Mouse (Mus musculus): ENCODE measurements around the gene Il20. TPM values are rescaled to one million over a fixed set of nuclear protein-coding genes. Genes with fewer than 3 reads are reported as not detected.

Il20 gene
- total RNA-seq (2021) = not detected

DNA sequence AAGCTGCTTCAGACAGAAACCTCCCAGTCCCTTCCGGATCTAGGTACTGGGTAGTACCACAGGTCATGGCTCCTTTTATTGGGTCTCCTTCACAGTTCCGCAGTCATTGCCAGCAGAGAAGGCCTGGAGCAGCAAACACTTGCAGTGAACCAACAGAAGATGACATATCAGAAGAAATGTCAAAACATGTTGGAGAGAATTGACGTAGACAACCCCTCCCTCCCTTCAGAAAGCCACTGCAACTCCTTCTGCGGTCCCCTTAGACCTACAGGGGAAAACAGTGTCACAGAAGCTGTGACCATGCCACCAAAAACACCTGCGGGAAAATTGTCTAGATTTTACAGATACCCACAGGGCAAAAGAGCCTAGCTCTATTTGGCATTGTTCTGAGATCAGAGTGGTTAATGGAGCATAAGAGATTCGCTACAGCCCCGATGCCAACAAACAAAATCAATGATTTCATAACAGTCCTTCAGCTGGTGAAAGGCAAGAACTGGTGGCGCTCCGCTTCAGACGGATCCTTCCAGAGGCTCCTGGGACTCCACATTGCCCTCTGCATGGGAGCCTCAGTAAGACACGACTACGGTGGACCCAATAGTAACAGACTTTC is at the start of gene Il20:
Gene Il20 (minus strand): TSS at position 51 of the 610 bp plus-strand sequence.
- intact Hi-C loops (cut with DNase I) = no loop called here
- no peak for DNase-seq

DNA sequence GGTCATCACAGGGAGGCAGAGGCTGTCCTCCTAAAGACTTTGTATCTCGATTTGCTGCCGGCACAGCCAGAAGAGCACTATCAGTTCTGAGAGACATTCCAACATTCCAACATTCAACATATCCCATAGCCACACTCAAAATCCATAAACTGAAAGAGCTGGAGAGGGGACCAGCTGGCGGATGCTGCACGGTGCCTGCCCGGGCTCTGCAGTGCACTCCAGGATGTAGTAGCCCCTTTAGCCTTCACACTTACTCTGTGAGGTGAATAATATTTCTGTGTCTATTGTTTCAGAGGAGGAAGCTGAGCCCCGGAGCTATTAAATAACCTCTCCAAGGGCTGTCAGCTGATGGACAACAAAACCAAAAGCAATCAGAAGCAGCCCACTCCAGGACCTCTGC is 35.7 kb upstream of the Il20 start:
- DNase-seq = no peak
- intact Hi-C loops (cut with DNase I) = no loop called here

DNA sequence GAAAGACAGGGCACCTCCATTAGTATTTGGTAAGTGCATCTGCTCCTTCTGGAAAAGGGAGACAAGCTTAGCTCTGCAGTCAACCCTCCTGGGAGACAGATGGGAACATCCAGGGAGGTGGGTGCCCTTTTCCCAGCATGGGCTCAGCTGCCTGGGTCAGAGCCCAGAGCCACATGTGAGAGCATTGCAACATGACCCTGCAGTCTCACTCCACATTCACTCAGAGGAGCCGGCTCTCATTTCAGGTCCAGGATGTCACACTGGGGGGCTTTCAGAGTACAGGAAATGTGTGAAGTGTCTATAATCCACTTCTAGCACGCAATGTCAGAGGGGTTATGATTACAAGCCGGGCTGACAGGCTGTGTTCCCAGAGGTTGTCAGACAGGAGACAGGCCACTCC is 30.6 kb upstream of the Il20 start:
- no peak for DNase-seq
- intact Hi-C loops (cut with DNase I) = no loop called here

DNA sequence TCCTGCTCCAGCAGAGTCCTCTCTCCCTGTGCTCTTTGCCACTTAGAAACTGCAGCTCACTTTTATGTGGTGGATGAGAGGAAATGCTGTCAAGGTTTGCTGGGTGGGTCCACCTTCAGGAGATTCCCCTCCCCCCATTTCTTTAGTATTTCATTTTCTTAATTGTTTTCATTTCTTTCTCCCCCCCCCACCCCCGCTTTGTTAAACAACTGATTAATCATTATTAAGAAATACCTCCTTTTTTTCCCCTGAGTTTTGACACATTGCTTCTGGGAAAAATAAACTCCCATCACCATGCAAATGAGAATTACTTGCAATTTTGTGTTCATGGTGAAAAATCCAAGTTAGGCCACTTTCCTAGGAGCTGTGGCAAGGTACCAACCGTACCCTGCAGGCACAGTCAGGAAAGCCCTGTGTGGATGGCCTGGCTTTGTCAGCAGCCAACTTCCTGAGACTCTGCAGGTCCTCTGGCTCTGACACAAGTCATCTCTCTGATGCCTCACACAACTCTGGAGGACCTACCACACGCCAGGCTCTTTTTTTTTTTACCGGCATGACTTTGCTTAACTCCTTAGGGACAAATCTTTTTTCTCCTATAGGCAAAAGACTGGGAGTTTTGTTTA is 28.9 kb upstream of the Il20 start, which contains the start of gene Il19:
Gene Il19 (minus strand): TSS at position 51 of the 623 bp plus-strand sequence.
- intact Hi-C loops (cut with DNase I) = no loop called here
- DNase-seq = no peak

DNA sequence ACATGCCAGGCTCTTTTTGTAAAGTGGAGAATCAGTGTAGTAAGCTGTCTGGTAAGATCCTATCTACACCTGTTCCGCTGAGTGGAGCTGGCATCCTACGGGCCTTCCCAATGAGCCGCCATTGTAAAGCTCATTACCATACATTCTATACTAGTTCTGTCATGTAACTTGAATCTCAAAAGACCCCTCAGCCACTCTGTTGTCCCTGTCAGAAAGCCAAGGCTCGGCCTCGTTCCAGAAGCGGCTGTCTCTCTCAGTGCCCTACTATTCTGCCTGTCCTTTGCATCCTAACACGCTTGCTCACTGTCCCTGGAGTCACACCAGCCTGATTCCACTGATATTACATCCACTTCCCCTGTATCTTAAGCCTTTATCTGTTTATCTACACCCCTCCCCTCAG is 26.9 kb upstream of the Il20 start:
- intact Hi-C loops (cut with DNase I) = no loop called here
- no peak for DNase-seq

DNA sequence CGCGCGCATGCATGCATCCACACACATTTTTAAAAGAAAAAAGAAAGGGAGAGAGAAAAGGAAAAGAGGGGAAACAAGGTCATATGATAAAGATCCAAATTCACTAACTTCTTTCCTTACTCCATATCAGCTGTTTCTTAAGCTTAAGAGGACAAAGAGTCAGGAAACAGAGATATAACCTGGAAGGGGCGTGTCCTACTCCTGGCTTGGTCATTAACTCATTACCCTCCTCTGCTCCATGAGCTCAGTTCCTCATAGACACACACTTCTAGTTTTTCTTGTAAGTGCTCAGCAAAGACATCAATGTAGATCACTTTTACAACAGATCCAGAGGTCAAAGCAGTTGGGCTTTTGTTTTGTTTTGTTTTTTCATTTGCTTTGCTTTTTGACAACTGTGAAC is 25.9 kb upstream of the Il20 start:
- intact Hi-C loops (cut with DNase I) = no loop called here
- no peak for DNase-seq

DNA sequence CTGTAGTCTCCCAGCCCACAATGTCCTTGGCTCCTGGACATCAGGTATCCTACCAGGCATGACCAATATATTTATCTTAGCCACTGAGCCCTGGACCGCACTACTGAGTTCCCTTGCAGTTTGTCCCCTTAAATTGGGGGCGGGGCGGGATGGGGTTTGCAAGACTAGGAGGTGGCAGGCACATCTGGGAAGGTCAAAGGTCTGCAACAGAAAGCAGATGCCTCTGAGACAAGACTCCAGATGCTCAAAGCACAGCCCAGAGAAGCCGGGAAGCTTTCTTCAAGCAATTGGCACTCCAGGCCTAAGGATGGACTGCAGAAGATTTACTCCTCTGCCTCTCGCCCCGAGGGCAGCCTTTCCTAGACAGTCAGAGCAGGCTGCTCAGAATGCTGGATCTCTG is 25.1 kb upstream of the Il20 start:
- DNase-seq = no peak
- intact Hi-C loops (cut with DNase I) = no loop called here

DNA sequence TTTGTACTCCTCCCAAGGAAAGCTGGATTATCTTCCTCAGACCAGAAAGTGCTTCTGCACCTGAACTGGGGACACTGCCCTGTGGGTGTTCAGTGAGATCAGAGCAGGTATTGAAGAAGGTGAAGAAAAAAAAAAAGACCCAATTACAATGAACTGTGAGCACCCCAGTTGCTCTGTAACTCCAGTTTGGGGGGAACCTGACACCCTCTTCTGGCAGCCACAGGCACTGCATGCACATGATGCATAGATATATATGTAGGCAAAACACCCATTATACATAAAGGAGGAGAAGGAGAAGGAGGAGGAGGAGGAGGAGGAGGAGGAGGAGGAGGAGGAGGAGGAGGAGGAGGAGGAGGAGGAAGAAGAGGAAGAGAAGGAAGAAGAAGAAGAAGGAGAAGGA is 15.2 kb upstream of the Il20 start:
- intact Hi-C loops (cut with DNase I) = no loop called here
- no peak for DNase-seq

DNA sequence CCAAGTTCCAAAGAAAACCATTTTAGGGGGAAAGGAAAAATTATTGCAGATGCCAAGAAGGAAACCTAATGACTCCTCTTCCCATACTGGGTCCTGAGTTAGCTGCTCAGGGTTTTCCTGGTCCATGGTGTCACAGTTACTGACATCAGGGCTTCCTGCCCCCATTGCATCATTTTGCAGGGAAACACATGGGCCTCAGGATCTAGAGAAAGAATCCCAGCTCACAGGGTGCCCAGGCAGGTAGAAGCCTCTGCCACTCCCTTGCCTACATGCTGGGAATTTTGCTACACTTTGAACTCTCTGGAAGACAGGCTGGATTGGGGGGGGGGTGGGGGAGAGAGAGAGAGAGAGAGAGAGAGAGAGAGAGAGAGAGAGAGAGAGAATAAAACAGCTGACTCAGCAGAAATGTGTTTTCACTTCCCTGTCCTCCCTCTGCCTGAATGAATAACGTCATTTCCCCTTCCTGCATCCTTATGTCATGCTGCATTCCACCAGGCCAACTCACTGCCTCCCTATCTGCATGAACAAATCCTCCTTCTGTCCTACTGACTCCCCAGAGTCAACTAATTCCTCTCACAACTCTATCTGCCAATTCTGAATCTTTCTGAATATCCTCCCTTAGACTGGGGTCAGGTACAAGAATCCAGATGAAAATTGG is 7.2 kb upstream of the Il20 start:
- DNase-seq = no peak
- intact Hi-C loops (cut with DNase I) = no loop called here

DNA sequence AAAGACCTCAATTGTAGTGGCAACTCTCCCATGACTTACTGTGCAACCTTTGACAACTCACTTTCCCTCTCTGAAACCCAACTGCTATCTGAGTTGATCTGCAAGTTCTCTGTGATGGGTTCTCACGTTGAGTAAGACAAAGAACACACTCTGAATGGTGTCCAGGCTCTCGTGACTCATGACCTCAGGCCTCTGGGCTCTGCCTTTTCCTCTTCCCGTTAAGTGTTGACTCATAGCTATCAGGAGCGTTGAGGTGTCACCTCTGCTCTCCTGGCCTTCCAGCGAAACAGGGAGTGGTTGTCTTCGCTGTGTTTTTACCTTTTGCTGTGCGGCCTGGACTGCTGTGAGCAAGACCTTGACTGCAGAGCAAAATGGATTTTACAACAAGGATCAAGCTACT is 8.7 kb downstream of the Il20 start:
- intact Hi-C loops (cut with DNase I) = no loop called here
- DNase-seq = no peak

DNA sequence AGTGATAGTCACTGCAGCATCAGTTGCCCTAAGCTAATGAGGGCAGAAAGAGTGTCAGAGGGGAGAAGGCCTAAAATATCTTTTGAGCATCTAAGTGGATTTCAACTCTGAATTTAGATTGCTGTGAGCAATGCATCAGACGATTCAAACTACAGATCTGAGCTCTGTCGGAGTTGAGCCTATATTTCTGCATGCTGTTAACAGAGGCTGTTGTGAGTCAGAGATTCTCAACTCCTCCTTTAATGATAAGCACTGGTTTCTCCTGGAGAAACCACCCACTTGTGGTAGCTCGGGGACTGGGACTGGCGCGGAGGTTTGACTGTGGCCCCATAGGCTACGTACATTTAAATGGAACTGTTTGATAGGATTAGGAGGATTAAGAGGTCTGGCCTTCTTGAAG is 16.8 kb downstream of the Il20 start:
- intact Hi-C loops (cut with DNase I) = no loop called here
- DNase-seq = no peak

DNA sequence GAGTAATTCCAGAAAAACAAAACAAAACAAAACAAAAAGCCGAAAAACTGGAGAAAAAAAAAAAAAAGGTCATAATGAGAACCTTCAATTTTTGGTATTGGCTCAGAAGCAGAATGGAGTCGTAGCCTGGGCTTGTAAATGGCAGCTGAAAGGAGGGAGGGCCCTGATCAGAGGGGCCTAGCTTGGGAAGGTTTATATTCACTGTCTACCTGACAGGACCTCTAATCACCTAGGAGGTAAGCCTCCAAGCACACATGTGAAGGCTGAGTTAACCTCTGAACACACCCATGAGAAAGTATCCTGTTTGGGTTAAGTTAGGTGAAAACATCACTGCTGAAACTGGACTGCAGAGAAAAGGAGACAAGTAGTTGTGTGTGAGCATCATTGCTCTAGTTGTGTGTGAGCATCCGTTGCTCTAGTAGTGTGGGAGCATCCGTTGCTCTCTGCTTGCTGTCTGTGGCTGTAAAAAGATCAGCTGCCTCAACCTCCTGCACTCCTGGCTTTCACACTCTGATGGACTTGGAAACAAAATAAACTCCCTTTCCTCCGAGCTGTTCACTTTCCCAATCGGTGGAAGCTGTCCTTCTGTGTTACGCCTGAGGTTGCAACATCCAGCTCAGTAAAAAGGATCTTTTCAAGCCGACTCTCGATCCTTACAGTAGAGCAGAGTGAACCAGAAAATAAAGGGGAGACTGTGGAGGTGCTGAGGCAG is 17.8 kb downstream of the Il20 start:
- intact Hi-C loops (cut with DNase I) = no loop called here
- DNase-seq = no peak

DNA sequence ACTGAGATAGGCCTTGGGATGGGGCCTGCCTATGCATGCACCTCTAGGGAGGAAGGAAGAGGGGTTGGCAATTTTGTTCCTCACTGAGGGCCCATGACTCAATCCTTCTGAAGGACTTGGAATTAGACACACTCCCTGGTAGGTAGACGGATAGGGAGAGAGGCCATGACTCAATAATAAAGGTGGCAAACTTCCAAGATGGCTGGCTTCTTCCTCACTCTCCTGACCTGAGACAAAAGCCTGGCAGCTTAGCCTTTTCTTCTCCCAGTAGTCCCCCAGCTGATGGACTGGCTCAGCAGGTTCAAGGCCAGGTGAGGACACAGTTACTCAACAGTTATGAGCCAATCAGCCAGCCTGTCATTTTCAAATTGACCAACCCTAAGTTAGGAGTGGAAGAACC is 18.8 kb downstream of the Il20 start:
- intact Hi-C loops (cut with DNase I) = no loop called here
- DNase-seq = no peak

DNA sequence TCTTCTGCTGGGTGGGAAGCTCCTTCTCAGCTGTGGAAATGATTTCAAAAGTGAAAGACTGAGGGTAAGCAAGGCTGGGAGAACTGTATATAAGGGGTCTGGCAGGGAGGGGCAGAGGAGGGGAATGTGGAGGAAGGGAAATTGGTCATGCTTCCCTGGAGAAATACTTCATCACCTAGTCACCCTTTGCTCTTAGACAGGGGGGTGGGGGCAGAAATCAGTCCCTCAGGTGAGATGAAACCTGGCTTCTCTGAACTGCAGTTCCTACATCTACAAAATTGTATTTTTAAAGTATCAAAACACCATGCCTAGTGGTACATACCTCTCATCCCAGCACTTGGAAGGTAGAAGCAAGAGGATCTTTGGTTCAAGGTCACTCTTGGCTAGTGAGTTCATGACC is 23.9 kb downstream of the Il20 start, which contains the start of gene Il24:
Gene Il24 (minus strand): TSS at position 101 of the 400 bp plus-strand sequence.
- intact Hi-C loops (cut with DNase I) = no loop called here
- DNase-seq = no peak

DNA sequence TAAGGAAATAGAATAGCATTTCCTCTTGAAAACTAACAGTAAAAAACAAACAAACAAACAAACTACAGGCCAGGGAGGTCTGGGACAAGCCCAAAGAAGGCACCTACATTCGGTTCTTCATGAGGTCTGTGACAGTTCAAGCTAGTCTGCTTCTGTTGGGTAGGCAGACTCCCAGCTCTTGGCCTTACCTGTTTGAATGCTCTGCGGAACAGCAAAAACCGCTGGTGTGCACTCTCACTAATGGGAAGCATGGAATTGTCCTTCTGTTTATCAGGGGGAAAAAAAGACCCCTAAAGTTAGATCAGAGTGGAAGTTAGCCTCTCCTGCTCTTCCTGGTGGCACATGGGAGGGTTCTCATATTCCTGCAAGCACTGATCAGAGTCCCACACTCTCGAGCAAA is 28.1 kb downstream of the Il20 start:
- DNase-seq = no peak
- intact Hi-C loops (cut with DNase I) = no loop called here

DNA sequence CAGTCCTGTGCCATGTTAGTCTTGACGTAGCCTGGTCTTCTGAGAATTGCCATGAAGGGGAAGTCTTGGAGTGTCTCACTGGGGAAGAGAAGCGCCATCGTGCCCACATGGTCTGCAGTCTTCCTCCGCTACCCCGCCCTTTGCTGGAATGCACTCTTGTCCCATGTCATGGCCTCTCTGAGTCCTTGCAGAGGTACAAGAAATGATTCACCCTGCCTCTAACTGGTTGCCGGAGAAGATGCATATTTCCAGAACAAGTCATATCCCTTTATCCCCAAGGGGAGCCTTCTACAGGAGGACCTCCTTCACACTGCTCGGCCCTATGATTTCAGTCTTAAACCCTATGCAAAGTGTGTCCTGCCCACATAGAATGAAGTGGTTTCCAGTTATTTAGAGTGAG is 31.3 kb downstream of the Il20 start:
- no peak for DNase-seq
- intact Hi-C loops (cut with DNase I) = loop anchor here (5.0 kb wide), 2 partner anchors 272 to 377 kb away; partner anchors contain the start of gene Eif2d

DNA sequence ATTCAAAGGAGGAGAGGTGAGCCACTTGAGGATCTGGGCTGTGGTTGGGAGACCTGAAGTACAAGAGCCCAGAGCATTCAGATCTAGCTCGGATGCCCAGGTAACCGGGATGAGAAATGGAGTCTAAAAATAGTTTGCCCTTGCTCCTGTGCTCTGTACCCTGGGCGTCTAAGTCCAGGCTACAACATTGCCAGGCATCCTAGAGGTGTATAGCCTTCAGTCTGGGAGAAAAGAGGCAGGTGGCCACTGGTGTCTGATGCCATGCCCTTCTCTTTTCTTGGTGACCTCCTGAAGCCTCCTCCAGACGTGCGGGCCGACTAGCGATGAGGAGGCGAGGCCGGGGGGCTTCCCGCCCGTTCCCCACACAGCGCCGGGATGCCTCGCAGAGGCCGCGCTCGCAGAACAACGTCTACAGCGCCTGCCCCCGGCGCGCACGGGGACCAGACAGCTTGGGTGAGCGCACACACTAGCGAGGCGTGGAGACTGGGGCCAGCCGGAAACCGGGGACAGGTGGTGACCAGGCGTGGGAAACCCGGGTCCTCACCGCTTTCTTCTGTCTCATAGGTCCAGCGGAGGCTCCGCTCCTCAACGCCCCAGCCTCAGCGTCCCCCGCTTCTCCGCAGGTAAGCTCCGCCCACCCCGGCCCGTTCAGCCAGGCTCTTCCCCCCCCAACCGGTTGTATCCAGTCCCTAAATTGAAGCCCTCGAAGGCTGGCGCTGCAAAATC is 33.2 kb downstream of the Il20 start:
- peak in 1 of 2 experiments; percentile 6 for DNase-seq
- intact Hi-C loops (cut with DNase I) = loop anchor here (1.0 to 5.0 kb wide), 4 partner anchors 101 to 379 kb away; partner anchors contain the start of gene Eif2d

DNA sequence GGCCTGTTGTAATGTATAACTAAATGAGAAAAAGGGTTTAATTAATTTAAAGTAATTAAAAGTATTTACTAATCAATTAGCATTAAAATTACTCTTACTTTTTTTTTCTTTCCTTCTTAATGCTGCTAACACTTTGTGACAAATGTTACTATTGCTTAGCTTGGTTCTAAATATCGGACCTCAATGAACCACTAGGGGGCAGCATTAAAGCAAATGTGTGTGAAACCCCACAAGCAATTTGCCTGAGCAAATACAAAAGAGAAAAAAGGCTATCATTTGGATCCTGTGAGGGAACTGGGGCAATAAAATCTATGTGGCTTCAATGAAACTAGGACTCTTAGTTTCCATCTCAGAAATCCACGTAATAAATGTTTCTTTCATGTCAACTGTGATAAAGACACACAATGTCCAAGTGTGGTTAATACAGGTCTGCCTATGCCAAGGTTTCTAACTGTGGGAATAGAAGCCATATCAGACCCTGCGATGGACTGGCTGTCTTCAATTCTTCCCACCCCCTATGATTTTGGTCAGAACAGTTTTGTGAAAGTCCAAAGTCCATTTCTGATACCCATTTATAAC is 34.2 kb downstream of the Il20 start:
- intact Hi-C loops (cut with DNase I) = loop anchor here (1.0 to 5.0 kb wide), 4 partner anchors 102 to 380 kb away; partner anchors contain the start of gene Eif2d
- DNase-seq = peak; percentile 16 to 31

DNA sequence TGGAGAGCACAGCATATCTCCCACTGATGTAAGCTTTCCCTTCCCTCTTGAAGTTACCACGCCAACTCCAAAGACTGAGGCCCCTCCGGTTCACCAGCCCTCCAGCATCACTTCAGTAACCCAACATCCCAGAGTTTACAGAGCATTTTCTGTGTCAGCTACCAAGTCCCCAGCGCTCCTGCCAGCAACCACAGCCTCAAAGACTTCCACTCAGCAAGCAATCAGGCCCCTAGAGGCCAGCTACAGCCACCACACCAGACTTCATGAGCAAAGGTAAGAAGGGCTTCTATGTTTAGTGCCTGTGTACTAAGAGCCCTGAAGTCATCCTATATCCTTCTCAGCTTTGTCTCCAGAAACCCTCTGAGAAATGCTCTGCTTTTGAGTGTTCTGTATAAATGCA is 35.3 kb downstream of the Il20 start:
- intact Hi-C loops (cut with DNase I) = loop anchor here (5.0 kb wide), 2 partner anchors 276 to 381 kb away; partner anchors contain the start of gene Eif2d

DNA sequence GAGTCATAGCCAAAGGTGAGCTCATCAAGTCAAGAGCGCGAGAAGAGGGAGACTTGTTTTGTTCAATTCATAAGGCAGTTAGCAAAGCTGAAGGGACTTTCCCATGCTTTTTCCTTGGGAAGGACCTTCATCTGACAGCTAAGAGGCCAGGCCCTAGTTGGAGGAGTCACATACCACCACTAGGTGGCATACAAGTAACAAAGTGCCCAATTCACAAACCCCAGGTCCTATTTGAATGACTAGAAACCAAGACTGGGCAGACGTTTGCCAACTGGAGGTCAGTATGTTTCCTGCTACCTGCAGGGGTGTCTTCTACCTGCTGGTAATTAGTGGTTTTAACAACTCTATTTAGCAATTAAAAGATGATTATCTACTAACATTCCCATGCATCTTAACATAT is 36.1 kb downstream of the Il20 start:
- intact Hi-C loops (cut with DNase I) = loop anchor here (5.0 kb wide), 2 partner anchors 277 to 382 kb away; partner anchors contain the start of gene Eif2d
- peak; percentile 27 to 31 for DNase-seq

More for the DNA sequence above, 35.3 kb downstream of the Il20 start:
- no peak for DNase-seq

Measured in heart, postnatal 36 days (tissue).